Mouse (Mus musculus): ENCODE data around the gene Mthfs.
A peak's percentile ranks its signal among the peaks of the same experiment; 100 is the strongest.
"Not testable (repeated sequence)": the region's sequence is repeated elsewhere in the genome, so short reads cannot be mapped to it uniquely, and the experiment has no call there.

The Mthfs gene

GRCm38 (mm10) chr9:89210353-89211064 lies at the start of gene Mthfs:
Mthfs (plus strand) TSS chr9:89210676.
- peak; percentile 7 for DNase-seq (ENCODE audit: extremely low spot score)

- DNase-seq (ENCODE audit: extremely low spot score) = not testable (repeated sequence)
Observed at GRCm38 (mm10) chr9:89172539-89172938, 37.9 kb upstream of the Mthfs start.

GRCm38 (mm10) chr9:89178833-89179232 lies 31.6 kb upstream of the Mthfs start:
- DNase-seq (ENCODE audit: extremely low spot score) = not testable (repeated sequence)

GRCm38 (mm10) chr9:89179469-89179868 lies 31.0 kb upstream of the Mthfs start:
- not testable (repeated sequence) for DNase-seq (ENCODE audit: extremely low spot score)

- not testable (repeated sequence) for DNase-seq (ENCODE audit: extremely low spot score)
Observed at GRCm38 (mm10) chr9:89187006-89187405, 23.5 kb upstream of the Mthfs start.

GRCm38 (mm10) chr9:89195483-89195882 lies 15.0 kb upstream of the Mthfs start:
- DNase-seq (ENCODE audit: extremely low spot score) = not testable (repeated sequence)

- DNase-seq (ENCODE audit: extremely low spot score) = not testable (repeated sequence)
Observed at GRCm38 (mm10) chr9:89197509-89197908, 13.0 kb upstream of the Mthfs start.

GRCm38 (mm10) chr9:89198349-89198748 lies 12.1 kb upstream of the Mthfs start:
- not testable (repeated sequence) for DNase-seq (ENCODE audit: extremely low spot score)

GRCm38 (mm10) chr9:89198969-89199416 lies 11.5 kb upstream of the Mthfs start, which contains the start of the genes Bcl2a1b and Gm29094:
Bcl2a1b (plus strand) TSS chr9:89199209.
Gm29094 (plus strand) TSS chr9:89199379.
- DNase-seq (ENCODE audit: extremely low spot score) = not testable (repeated sequence)

GRCm38 (mm10) chr9:89202256-89202655 lies 8.2 kb upstream of the Mthfs start:
- DNase-seq (ENCODE audit: extremely low spot score) = not testable (repeated sequence)

- DNase-seq (ENCODE audit: extremely low spot score) = not testable (repeated sequence)
Observed at GRCm38 (mm10) chr9:89208939-89209338, 1.5 kb upstream of the Mthfs start.

- DNase-seq (ENCODE audit: extremely low spot score) = peak; percentile 7
Observed at GRCm38 (mm10) chr9:89211065-89211858, 786 bp downstream of the Mthfs start.

- DNase-seq (ENCODE audit: extremely low spot score) = not testable (repeated sequence)
Observed at GRCm38 (mm10) chr9:89212428-89212827, 2.0 kb downstream of the Mthfs start.

GRCm38 (mm10) chr9:89218174-89218573 lies 7.7 kb downstream of the Mthfs start:
- not testable (repeated sequence) for DNase-seq (ENCODE audit: extremely low spot score)

GRCm38 (mm10) chr9:89219668-89220067 lies 9.2 kb downstream of the Mthfs start:
- not testable (repeated sequence) for DNase-seq (ENCODE audit: extremely low spot score)

- DNase-seq (ENCODE audit: extremely low spot score) = not testable (repeated sequence)
Observed at GRCm38 (mm10) chr9:89220704-89221287, 10.3 kb downstream of the Mthfs start.

- DNase-seq (ENCODE audit: extremely low spot score) = no peak
Observed at GRCm38 (mm10) chr9:89226071-89226470, 15.6 kb downstream of the Mthfs start.

GRCm38 (mm10) chr9:89228122-89228521 lies 17.6 kb downstream of the Mthfs start:
- DNase-seq (ENCODE audit: extremely low spot score) = no peak

GRCm38 (mm10) chr9:89230897-89231497 lies 20.5 kb downstream of the Mthfs start:
- DNase-seq (ENCODE audit: extremely low spot score) = not testable (repeated sequence)

- DNase-seq (ENCODE audit: extremely low spot score) = not testable (repeated sequence)
Observed at GRCm38 (mm10) chr9:89237131-89237530, 26.7 kb downstream of the Mthfs start.

- not testable (repeated sequence) for DNase-seq (ENCODE audit: extremely low spot score)
Observed at GRCm38 (mm10) chr9:89238976-89239505, 28.6 kb downstream of the Mthfs start.
